Comparison of ENCODE assay signal across 16 mouse cellular contexts in the genomic region with DNA sequence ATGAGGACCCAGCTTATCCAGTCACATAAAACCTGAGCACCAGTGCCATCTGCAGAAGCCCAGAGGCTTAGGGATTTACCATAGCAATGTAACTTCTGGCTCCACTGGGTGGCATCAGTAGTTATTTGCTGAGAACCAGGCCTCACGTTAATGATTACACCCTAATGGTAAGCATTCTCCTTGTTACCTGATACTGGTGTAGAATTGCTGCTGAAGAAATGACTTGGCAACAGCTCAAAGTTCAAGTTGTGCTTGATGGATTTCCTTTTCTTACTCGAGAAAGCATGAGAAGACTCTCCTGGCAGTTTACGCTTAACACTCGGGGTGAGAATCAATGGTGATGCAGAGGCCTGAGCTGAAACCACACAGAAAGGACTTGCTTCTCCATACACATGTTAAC. TPM values are rescaled to one million over a fixed set of nuclear protein-coding genes. Genes with fewer than 3 reads are reported as not detected.
DNase-seq lines count a peak whose midpoint lies in the region; ATAC-seq lines count a peak whose summit lies in the region.
"Had no signal": no experiment of that assay in that cellular context is flagged by ENCODE, and none has a peak within 500 bp of the region (broad histone marks: within the 10 kb centered on the region; RNA-seq: fewer than 3 reads in every experiment).

No protein-coding gene starts in this region.

- ATAC-seq in intestine, embryonic 15.5 days: peak; percentile 91
- ATAC-seq: midbrain, embryonic 13.5 days had no signal

- H3K27me3 ChIP-seq in intestine, embryonic 15.5 days (replicated peaks): no peaks in the 10 kb centered on the region
- H3K27me3 ChIP-seq: heart, embryonic 13.5 days; lung, embryonic 15.5 days; midbrain, embryonic 13.5 days had no signal

- DNase-seq in kidney, adult 18-20 months: peak; percentile 31
- peak; percentile 60 to 63 for DNase-seq in kidney, postnatal 25 days
- DNase-seq in lung, postnatal 36 days: peak; percentile 77
- no peak for DNase-seq in heart, postnatal 36 days
- DNase-seq in urinary bladder, adult 2 months (ENCODE audit: low spot score): no peak
- no peak for DNase-seq in cerebellum, adult 18-20 months
- DNase-seq in spleen, postnatal 36 days (ENCODE audit: low spot score in 2 of 2): no peak
- DNase-seq: cerebellum, adult 11 months; embryo, embryonic 11 days; gastrocnemius, postnatal 25 days; thymus, postnatal 4 days had no signal

- no peak overlapping the region for H3K27ac ChIP-seq in intestine, embryonic 15.5 days
- H3K27ac ChIP-seq: heart, embryonic 13.5 days; lung, embryonic 15.5 days; midbrain, embryonic 13.5 days had no signal

- WGBS in intestine, embryonic 15.5 days: 53% methylated on average over 4 of the region's 4 CpGs

- H3K4me3 ChIP-seq in intestine, embryonic 15.5 days (replicated peaks): no peak overlapping the region
- H3K4me3 ChIP-seq: erythroblast, embryonic 14.5 days; heart, embryonic 13.5 days; lung, embryonic 15.5 days; midbrain, embryonic 13.5 days had no signal

- no peaks in the 10 kb centered on the region for H3K9me3 ChIP-seq in intestine, embryonic 15.5 days
- H3K9me3 ChIP-seq: heart, embryonic 13.5 days; lung, embryonic 15.5 days; midbrain, embryonic 13.5 days had no signal

- intact Hi-C loops in heart, postnatal 36 days (cut with DNase I): no loop called here

- H3K9ac ChIP-seq in intestine, embryonic 15.5 days: no peak overlapping the region
- H3K9ac ChIP-seq: heart, embryonic 13.5 days; lung, embryonic 15.5 days; midbrain, embryonic 13.5 days had no signal

- H3K36me3 ChIP-seq in intestine, embryonic 15.5 days: peaks cover 15% of the 10 kb centered on the region; the same call in 1 of the 2 replicates

- H3K4me2 ChIP-seq in intestine, embryonic 15.5 days (replicated peaks): no peak overlapping the region
- H3K4me2 ChIP-seq: heart, embryonic 13.5 days; lung, embryonic 15.5 days; midbrain, embryonic 13.5 days had no signal

- no peaks in the 10 kb centered on the region for H3K4me1 ChIP-seq in intestine, embryonic 15.5 days (replicated peaks)
- H3K4me1 ChIP-seq: heart, embryonic 13.5 days; midbrain, embryonic 13.5 days had no signal

RNA-seq across cellular contexts. Expression of a gene that starts 9.0 kb away (rescaled TPM):
- 21.7 and 24.2 TPM in 2 replicates for polyA plus RNA-seq in intestine, embryonic 15.5 days (2015; fragmentation: Nextera tagmentation; extraction: Ambion mirVana)
- 1 to 10 TPM; 2.0 to 2.5 TPM for total RNA-seq in heart, postnatal 36 days (2021)
- 2.5 and 2.6 TPM in 2 replicates for polyA plus RNA-seq in urinary bladder, adult 2 months (2012; rRNA removed)

RNA-seq across cellular contexts. Expression of a gene that starts 10.6 kb away (rescaled TPM):
- polyA plus RNA-seq in intestine, embryonic 15.5 days (2015; fragmentation: Nextera tagmentation; extraction: Ambion mirVana): 13.3 and 13.6 TPM in 2 replicates
- not detected for total RNA-seq in heart, postnatal 36 days (2021)
- 1.1 and 1.2 TPM in 2 replicates for polyA plus RNA-seq in urinary bladder, adult 2 months (2012; rRNA removed)

Comparison
In these comparisons a context has a peak if more than half of its experiments do, and no peak if none do; other contexts are left out.
1. DNase-seq: peak in kidney, adult 18-20 months (single experiment), kidney, postnatal 25 days (2 of 2) and lung, postnatal 36 days (single experiment); none in heart, postnatal 36 days (0 of 2), urinary bladder, adult 2 months (single experiment), cerebellum, adult 18-20 months (0 of 2) and spleen, postnatal 36 days (0 of 2).